Mouse (Mus musculus) lung, postnatal 10 days (tissue): Measurements from ENCODE around the gene Rabep1.
A peak's percentile ranks its signal among the peaks of the same experiment; 100 is the strongest.

ENCODE experiments used
- DNase-seq: peaks from one replicate; pipeline ENCODE4 v3.0.0; 2021

Rabep1 gene

GRCm38 (mm10) chr11:70844559-70845456, at the start of gene Rabep1:
TSS of gene Rabep1 (plus strand) at chr11:70844778.
- peak; percentile 97 for DNase-seq

- DNase-seq, result no peak
Measured at GRCm38 (mm10) chr11:70802208-70802864, 42.2 kb upstream of the Rabep1 start.

GRCm38 (mm10) chr11:70802865-70803261, 41.7 kb upstream of the Rabep1 start:
- no peak for DNase-seq

- no peak for DNase-seq
Measured at GRCm38 (mm10) chr11:70803711-70804200, 40.8 kb upstream of the Rabep1 start.

GRCm38 (mm10) chr11:70804395-70804794, 40.2 kb upstream of the Rabep1 start:
- DNase-seq, result no peak

- DNase-seq, result no peak
Measured at GRCm38 (mm10) chr11:70805641-70806175, 38.9 kb upstream of the Rabep1 start.

- DNase-seq, result no peak
Measured at GRCm38 (mm10) chr11:70806697-70807096, 37.9 kb upstream of the Rabep1 start.

GRCm38 (mm10) chr11:70807630-70808029, 36.9 kb upstream of the Rabep1 start:
- DNase-seq, result no peak

- DNase-seq, result no peak
Measured at GRCm38 (mm10) chr11:70808101-70808500, 36.5 kb upstream of the Rabep1 start.

- no peak for DNase-seq
Measured at GRCm38 (mm10) chr11:70809011-70809410, 35.6 kb upstream of the Rabep1 start.

GRCm38 (mm10) chr11:70811041-70811440, 33.5 kb upstream of the Rabep1 start:
- no peak for DNase-seq

- no peak for DNase-seq
Measured at GRCm38 (mm10) chr11:70811471-70812240, 32.9 kb upstream of the Rabep1 start.

- no peak for DNase-seq
Measured at GRCm38 (mm10) chr11:70812365-70812764, 32.2 kb upstream of the Rabep1 start, which contains the start of gene Scimp. TSS of gene Scimp (minus strand) at chr11:70812586.

GRCm38 (mm10) chr11:70815071-70815470, 29.5 kb upstream of the Rabep1 start:
- DNase-seq, result no peak

GRCm38 (mm10) chr11:70815498-70816078, 29.0 kb upstream of the Rabep1 start:
- peak; percentile 73 for DNase-seq

- DNase-seq, result no peak
Measured at GRCm38 (mm10) chr11:70816770-70817169, 27.8 kb upstream of the Rabep1 start.

- no peak for DNase-seq
Measured at GRCm38 (mm10) chr11:70820120-70820519, 24.5 kb upstream of the Rabep1 start.

- peak; percentile 66 for DNase-seq
Measured at GRCm38 (mm10) chr11:70821728-70822591, 22.6 kb upstream of the Rabep1 start.

- DNase-seq, result no peak
Measured at GRCm38 (mm10) chr11:70826207-70826606, 18.4 kb upstream of the Rabep1 start.

GRCm38 (mm10) chr11:70828975-70829615, 15.5 kb upstream of the Rabep1 start:
- no peak for DNase-seq

- DNase-seq, result no peak
Measured at GRCm38 (mm10) chr11:70831201-70831600, 13.4 kb upstream of the Rabep1 start.
